Mouse (Mus musculus) heart, embryonic 14.5 days (tissue): ENCODE results near the gene Tbc1d10a. TPM values are rescaled to one million over a fixed set of nuclear protein-coding genes. Genes with fewer than 3 reads are reported as not detected.

ENCODE experiments used
- ATAC-seq: fragments of 200-750 bp; cut with Nextera tagmentation; 2 replicates; pipeline ENCODE4 v1.8.0; 2017; ENCODE audit warnings: low read depth, moderate TSS enrichment; ENCODE audit not compliant: insufficient number of reproducible peaks, insufficient read depth, low FRiP score
- H3K27ac ChIP-seq, 2 experiments: fragments of 200-500 bp in 1 of 2; fragments of 300-500 bp in 1 of 2; sonication (generic) in 1 of 2; replicated peaks in 1 of 2; 2 replicates each; pipeline ENCODE4 v1.5.1; 2012 to 2014; ENCODE audit warnings: low read depth in 2 of 2, low read length in 2 of 2, control low read depth in 1 of 2, mild to moderate bottlenecking in 1 of 2, mixed read lengths in 1 of 2; ENCODE audit not compliant: control insufficient read depth in 1 of 2, insufficient read depth in 1 of 2
- H3K27me3 ChIP-seq: fragments of 300-500 bp; sonication (generic); 2 replicates; pipeline ENCODE4 v1.6.1; 2014; ENCODE audit warnings: mild to moderate bottlenecking, low read length, control low read depth; ENCODE audit not compliant: control insufficient read depth, insufficient read depth
- H3K36me3 ChIP-seq: fragments of 300-500 bp; sonication (generic); 2 replicates; pipeline ENCODE4 v1.6.1; 2014; ENCODE audit warnings: mild to moderate bottlenecking, control low read depth, low read length, mixed read lengths; ENCODE audit not compliant: control insufficient read depth, insufficient read depth
- H3K4me1 ChIP-seq, 2 experiments: fragments of 200-500 bp in 1 of 2; fragments of 300-500 bp in 1 of 2; sonication (generic) in 1 of 2; 2 replicates each; pipeline ENCODE4 v1.6.1; 2012 to 2014; ENCODE audit warnings: low read length in 2 of 2, control low read depth in 1 of 2, mixed read lengths in 1 of 2; ENCODE audit not compliant: control insufficient read depth in 2 of 2, insufficient read depth in 2 of 2
- H3K4me2 ChIP-seq: fragments of 300-500 bp; sonication (generic); 2 replicates; pipeline ENCODE4 v1.6.1; 2014; ENCODE audit warnings: mild to moderate bottlenecking, low read length
- H3K4me3 ChIP-seq, 2 experiments: fragments of 200-500 bp in 1 of 2; fragments of 300-500 bp in 1 of 2; sonication (generic) in 1 of 2; 2 replicates each; pipeline ENCODE4 v1.5.1; 2012 to 2014; ENCODE audit warnings: low read length in 2 of 2, mild to moderate bottlenecking in 2 of 2, control low read depth in 1 of 2, low read depth in 1 of 2, moderate library complexity in 1 of 2; ENCODE audit not compliant: control insufficient read depth in 1 of 2, insufficient read depth in 1 of 2
- H3K9ac ChIP-seq: fragments of 300-500 bp; sonication (generic); 2 replicates; pipeline ENCODE4 v1.6.1; 2014; ENCODE audit warnings: mild to moderate bottlenecking, low read length
- H3K9me3 ChIP-seq: fragments of 300-500 bp; sonication (generic); 2 replicates; pipeline ENCODE4 v1.6.1; 2016; ENCODE audit warnings: low read length, control low read depth; ENCODE audit not compliant: control insufficient read depth
- WGBS: fragments of 180-500 bp; shearing (Covaris S2); extraction: QIAGEN DNeasy Blood & Tissue Kit; methylation state at CpG from one replicate; pipeline ENCODE4 v1.1.7; 2014; 5-methylcytosine and 5-hydroxymethylcytosine counted together
- polyA plus RNA-seq: library from polyadenylated mRNA; unstranded; fragments of >200 nt; fragmentation: Nextera tagmentation; extraction: Ambion mirVana; gene quantifications from 2 replicates; pipeline ENCODE4 v1.2.1, GENCODE M21; 2014

The Tbc1d10a gene
- polyA plus RNA-seq, 1 experiment from 2014 or later, result 10.0 TPM

DNA sequence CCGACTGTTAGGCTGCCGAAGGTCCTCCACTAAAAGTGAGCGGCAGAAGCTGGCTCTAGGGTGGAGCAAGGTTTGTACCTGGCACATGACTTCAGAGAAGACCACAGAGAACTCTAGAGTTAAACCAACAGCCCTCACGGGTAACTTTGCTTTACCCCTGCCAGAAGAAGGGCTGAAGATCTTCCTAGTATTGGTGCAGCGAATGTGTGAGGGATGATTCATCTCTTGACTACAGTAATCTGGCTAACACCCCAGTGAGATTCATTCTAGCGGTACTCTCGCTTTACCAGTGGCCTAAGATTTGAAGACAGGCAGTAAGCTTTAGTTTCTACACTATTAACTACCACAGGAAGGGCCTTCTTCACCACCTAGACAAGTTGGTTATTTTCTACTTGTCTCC, 19.4 kb downstream of the Tbc1d10a start:
- H3K9me3 ChIP-seq, result no peaks in the 10 kb centered on the region
- peaks cover 32% of the 10 kb centered on the region for H3K36me3 ChIP-seq
- no peak overlapping the region for H3K4me3 ChIP-seq
- WGBS, result 84% methylated on average over 7 of the region's 7 CpGs
- H3K4me1 ChIP-seq, result peaks cover 5 to 19% of the 10 kb centered on the region in 2 experiments
- no peak overlapping the region for H3K9ac ChIP-seq
- no peak overlapping the region for H3K27ac ChIP-seq
- no peak for ATAC-seq
- H3K27me3 ChIP-seq, result no peaks in the 10 kb centered on the region
- no peak overlapping the region for H3K4me2 ChIP-seq

DNA sequence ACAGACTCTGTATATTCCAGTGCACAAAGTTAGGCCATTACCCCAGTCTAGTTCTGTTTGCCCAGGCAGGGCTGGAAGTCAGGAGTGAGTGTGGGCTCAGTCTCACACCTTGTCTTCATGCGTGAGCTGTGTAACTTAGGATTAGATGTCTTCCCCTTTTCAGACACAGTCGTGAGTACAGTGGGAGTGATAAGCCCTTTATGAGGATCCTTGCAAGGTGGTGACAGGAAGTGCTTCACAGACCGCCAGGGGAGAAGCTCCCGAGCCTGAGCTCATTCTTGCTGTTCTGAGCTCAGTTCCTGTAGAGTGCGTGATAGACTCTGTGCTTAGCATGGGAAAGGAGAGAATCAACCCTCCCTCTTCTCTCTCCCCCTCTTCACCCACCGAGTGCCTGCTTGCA, 20.0 kb downstream of the Tbc1d10a start:
- Histone ChIP-seq H3K4me2 (no peak overlapping the region), H3K4me1 (peaks cover 5 to 19% of the 10 kb centered on the region in 2 experiments), H3K27ac (no peak overlapping the region), H3K36me3 (peaks cover 37% of the 10 kb centered on the region), H3K9me3 (no peaks in the 10 kb centered on the region), H3K9ac (no peak overlapping the region), H3K27me3 (no peaks in the 10 kb centered on the region), H3K4me3 (no peak overlapping the region)
- ATAC-seq, result no peak
- whole genome bisulfite sequencing, result 30% methylated on average over 6 of the region's 6 CpGs

DNA sequence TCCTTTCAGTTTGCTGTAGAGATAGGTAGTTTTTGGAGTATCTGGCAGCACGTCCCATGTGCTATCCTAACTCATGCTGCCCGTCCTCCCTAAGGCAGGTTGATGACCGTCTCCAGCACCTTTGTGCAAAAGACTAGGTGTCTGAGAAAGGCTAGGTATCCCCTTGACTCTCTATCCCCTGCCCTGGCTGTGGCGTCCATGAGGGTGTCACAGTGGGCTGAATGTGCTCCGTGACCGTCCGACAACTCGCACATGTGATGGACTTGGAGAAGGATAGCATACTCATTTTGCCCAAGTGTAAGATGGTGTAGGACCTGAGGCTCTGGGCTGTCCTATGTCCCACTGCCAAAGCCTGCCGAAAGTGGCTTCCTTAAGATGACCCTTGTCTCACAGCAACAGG, 21.1 kb downstream of the Tbc1d10a start:
- ATAC-seq, result no peak
- Histone ChIP-seq H3K4me3 (no peak overlapping the region), H3K9ac (no peak overlapping the region), H3K36me3 (peaks cover 46% of the 10 kb centered on the region), H3K27ac (no peak overlapping the region), H3K9me3 (no peaks in the 10 kb centered on the region), H3K4me2 (no peak overlapping the region), H3K27me3 (no peaks in the 10 kb centered on the region), H3K4me1 (peaks cover 5 to 19% of the 10 kb centered on the region in 2 experiments)
- 88% methylated on average over 9 of the region's 9 CpGs for WGBS

DNA sequence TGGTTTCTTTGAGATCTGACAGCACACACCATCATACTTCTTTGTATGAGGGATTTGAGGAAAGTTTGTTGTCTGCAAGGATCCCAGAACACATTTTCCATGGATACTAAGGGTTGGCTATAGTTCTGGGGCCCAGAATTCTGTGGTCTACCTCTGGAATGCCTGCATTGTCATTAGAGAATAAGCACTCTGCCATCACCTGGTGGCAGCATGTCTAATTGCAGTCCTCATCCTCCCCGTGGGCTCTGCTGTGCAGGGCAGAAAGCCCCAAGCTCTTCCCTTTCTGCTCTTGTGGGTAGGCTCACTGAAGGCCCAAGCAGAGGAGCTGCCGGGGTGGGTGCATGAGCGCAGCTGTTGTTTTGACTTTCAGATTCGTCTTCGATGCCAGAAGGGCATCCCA, 23.0 kb downstream of the Tbc1d10a start:
- H3K36me3 ChIP-seq, result peaks cover 65% of the 10 kb centered on the region
- no peak overlapping the region for H3K4me3 ChIP-seq
- H3K4me1 ChIP-seq, result peaks cover 2 to 11% of the 10 kb centered on the region in 2 experiments; a peak in 3 of 4 replicates
- H3K27ac ChIP-seq, result no peak overlapping the region
- H3K9me3 ChIP-seq, result no peaks in the 10 kb centered on the region
- ATAC-seq, result no peak
- H3K27me3 ChIP-seq, result no peaks in the 10 kb centered on the region
- WGBS, result 76% methylated on average over 5 of the region's 5 CpGs
- H3K4me2 ChIP-seq, result no peak overlapping the region
- no peak overlapping the region for H3K9ac ChIP-seq

DNA sequence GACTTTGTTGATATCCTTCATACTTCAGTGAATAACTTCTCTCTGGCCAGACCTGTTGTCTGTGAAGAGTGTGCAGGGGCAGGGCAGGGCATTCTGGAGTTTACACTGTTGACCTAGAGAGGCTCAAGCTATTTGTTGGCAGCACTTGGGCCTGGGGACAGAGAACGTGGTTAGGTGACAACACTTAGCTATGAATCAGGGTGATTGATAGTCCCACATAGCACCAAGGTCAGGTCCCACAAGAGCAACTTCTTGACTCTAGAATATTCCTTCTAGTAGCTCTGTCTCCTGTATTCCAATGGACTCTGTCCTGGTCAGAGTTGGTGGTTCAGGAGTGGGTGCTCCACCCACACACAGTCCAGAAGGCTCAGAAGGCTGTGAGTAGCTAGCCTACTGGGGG, 24.2 kb downstream of the Tbc1d10a start:
- no peak for ATAC-seq
- Histone ChIP-seq H3K27ac (no peak overlapping the region), H3K36me3 (peaks cover 72% of the 10 kb centered on the region), H3K4me1 (peaks cover 1 to 6% of the 10 kb centered on the region in 2 experiments), H3K27me3 (no peaks in the 10 kb centered on the region), H3K9ac (no peak overlapping the region), H3K4me3 (no peak overlapping the region), H3K9me3 (no peaks in the 10 kb centered on the region), H3K4me2 (no peak overlapping the region)
- 63% methylated on average over 1 of the region's 1 CpGs for WGBS

DNA sequence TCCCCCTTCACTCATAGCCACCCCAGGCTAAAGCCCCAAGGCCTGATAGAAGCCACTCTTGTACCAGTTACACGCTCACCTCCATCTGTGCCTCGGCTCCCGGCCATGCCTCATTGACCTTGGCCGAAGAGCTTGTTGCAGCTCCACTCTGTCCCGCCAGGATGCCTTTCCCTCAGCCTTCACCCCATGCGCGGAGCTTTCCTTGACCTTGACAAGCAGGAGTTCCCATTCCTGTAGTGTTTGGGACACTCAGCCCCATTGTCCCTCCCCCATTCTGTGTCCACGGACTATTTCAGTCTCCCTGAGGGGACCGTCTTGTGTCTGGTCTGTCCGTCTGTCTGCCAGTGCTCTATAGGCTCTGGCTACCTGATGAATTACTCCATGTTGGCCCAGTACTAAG, 26.5 kb downstream of the Tbc1d10a start:
- Histone ChIP-seq H3K4me1 (peaks cover 15 to 18% of the 10 kb centered on the region in 2 experiments), H3K27me3 (no peaks in the 10 kb centered on the region), H3K4me2 (no peak overlapping the region), H3K36me3 (peaks cover 60% of the 10 kb centered on the region), H3K9me3 (no peaks in the 10 kb centered on the region), H3K4me3 (no peak overlapping the region), H3K9ac (no peak overlapping the region), H3K27ac (no peak overlapping the region)
- ATAC-seq, result no peak
- 70% methylated on average over 10 of the region's 10 CpGs for WGBS

DNA sequence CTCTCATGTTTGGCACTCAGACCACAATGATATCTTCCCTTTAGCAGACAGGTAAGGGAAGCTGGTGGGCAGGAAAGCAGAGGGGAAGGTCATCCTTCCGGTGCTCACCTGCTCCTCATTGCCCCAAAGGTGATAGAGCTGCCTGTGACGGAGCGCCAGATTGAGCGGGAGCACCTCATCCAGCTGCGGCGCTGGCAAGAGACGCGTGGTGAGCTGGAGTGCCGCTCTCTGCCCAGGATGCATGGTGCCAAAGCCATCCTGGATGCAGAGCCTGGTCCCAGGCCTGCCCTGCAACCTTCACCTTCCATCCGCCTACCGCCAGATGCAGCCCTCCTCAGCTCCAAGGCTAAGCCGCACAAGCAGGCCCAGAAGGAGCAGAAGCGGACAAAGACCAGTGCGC, 28.0 kb downstream of the Tbc1d10a start:
- ATAC-seq, result no peak
- Histone ChIP-seq H3K9ac (no peak overlapping the region), H3K4me1 (peaks cover 21 to 29% of the 10 kb centered on the region in 2 experiments), H3K4me2 (no peak overlapping the region), H3K27me3 (no peaks in the 10 kb centered on the region), H3K27ac (no peak overlapping the region), H3K4me3 (no peak overlapping the region), H3K36me3 (peaks cover 55% of the 10 kb centered on the region), H3K9me3 (no peaks in the 10 kb centered on the region)
- WGBS, result 88% methylated on average over 14 of the region's 14 CpGs

DNA sequence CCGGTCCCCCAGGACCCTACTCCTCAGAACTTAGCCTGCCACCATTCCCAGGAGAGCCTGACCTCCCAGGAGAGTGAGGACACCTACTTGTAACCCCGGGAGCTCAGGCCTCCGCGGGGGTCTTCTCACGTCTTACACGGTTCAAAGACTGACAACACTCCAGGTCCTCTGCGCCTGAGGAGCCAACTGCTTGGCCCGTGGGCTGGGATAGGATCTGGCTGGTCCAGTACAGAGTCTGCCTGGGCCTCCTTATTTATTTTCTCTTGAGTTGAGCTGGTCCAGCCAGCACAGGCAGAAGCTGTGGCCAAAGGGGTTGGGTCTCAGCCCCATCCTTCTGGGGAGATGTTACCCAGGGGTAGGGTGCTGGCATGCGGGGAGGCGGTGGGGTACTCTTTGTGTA, 28.5 kb downstream of the Tbc1d10a start:
- no peaks in the 10 kb centered on the region for H3K9me3 ChIP-seq
- no peak overlapping the region for H3K4me2 ChIP-seq
- H3K27ac ChIP-seq, result no peak overlapping the region
- no peak for ATAC-seq
- no peak overlapping the region for H3K4me3 ChIP-seq
- H3K27me3 ChIP-seq, result no peaks in the 10 kb centered on the region; the same call in 1 of the 2 replicates
- WGBS, result 78% methylated on average over 10 of the region's 10 CpGs
- H3K9ac ChIP-seq, result no peak overlapping the region
- H3K36me3 ChIP-seq, result peaks cover 51% of the 10 kb centered on the region
- peaks cover 21 to 29% of the 10 kb centered on the region in 2 experiments for H3K4me1 ChIP-seq
